ENCODE assay signal across 8 mouse cellular contexts in the genomic region with DNA sequence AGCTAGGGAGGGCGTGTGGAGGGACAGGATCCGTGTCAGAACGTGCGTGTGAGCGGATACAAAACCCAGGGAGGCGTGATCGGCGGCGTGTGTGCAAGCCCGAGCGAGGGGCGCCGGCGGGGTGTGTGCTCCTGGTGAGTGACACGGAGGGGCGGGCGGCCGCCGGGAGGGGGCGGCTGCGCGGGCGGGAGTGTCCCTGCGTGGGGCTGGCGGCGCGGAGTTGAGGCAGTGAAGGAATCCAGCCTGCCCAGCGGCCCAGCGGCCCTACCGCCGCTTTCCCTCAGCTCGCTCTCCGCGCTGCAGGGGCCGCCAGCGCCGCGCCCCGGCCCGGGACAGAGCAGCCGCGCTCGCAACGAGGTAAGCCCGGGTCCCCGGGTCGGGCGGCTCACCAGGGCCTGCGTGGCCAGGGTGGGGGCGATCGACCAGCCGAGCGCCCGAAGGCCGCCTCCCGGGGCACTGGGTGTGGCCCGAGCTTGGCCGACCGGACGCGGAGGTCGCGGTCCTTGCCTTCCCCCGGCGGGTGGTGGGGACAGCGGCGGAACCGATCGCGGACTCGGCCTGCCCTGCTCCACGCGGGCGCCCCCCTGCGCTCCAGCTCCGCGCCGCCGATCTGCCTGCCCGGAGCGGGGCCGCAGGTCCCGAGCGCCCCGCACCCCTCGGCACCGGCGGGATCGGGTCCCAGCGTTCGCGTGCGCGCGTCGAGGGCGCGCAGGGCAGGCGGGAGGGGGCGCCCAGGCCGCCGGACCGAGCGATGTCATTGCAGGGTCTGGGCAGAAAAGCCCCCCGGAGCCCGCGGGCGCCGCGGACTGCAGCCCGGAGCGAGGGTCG. TPM values are rescaled to one million over a fixed set of nuclear protein-coding genes. Genes with fewer than 3 reads are reported as not detected.
DNase-seq lines count a peak whose midpoint lies in the region; ATAC-seq and TF ChIP-seq lines count a peak whose summit lies in the region.

No protein-coding gene starts in this region.

- peak; percentile 12 to 25 for DNase-seq in spleen, adult 18-20 months
- no peak for DNase-seq in spleen, adult 12 weeks (ENCODE audit: low spot score)
- DNase-seq in forebrain, embryonic 10.5 days (ENCODE audit: extremely low spot score, low spot score) = peak; percentile 73
- DNase-seq in kidney, postnatal 0 days (ENCODE audit: low spot score) = peak; percentile 88
- DNase-seq in liver, embryonic 14.5 days (ENCODE audit: low read depth in 3 of 3, low spot score in 3 of 3) = no peak
- DNase-seq in thymus, postnatal 0 days (ENCODE audit: low spot score) = peak; percentile 41

- TF ChIP-seq CTCF in kidney, postnatal 0 days (IDR thresholded peaks at IDR 0.05; ENCODE audit: low read depth) = no peak
- no peak for TF ChIP-seq CTCF in liver, embryonic 14.5 days (IDR thresholded peaks at IDR 0.05; ENCODE audit: low read depth)

- WGBS in forebrain, embryonic 10.5 days = under 1% methylated on average over 110 of the region's 113 CpGs
- under 1% methylated on average over 98 of the region's 113 CpGs for WGBS in heart, embryonic 13.5 days
- WGBS in kidney, postnatal 0 days = under 1% methylated on average over 94 of the region's 113 CpGs
- under 1% methylated on average over 102 of the region's 113 CpGs for WGBS in liver, embryonic 14.5 days (ENCODE audit: insufficient replicate concordance)
- WGBS in neural tube, embryonic 15.5 days = under 1% methylated on average over 90 of the region's 113 CpGs

- H3K4me2 ChIP-seq in heart, embryonic 13.5 days = peak overlapping the region; percentile 86
- H3K4me2 ChIP-seq in kidney, postnatal 0 days (ENCODE audit: low read length) = peak overlapping the region; percentile 80
- peak overlapping the region; percentile 52 for H3K4me2 ChIP-seq in liver, embryonic 14.5 days (ENCODE audit: low read depth)
- peak overlapping the region; percentile 85 for H3K4me2 ChIP-seq in neural tube, embryonic 15.5 days

- peaks cover 41% of the 10 kb centered on the region for H3K27me3 ChIP-seq in forebrain, embryonic 10.5 days (ENCODE audit: poor library complexity, severe bottlenecking)
- no peaks in the 10 kb centered on the region for H3K27me3 ChIP-seq in heart, embryonic 13.5 days (replicated peaks)
- H3K27me3 ChIP-seq in kidney, postnatal 0 days (ENCODE audit: insufficient read depth, low read length) = no peaks in the 10 kb centered on the region
- H3K27me3 ChIP-seq in liver, embryonic 14.5 days (ENCODE audit: control insufficient read depth, insufficient read depth, low read length) = peaks cover 27% of the 10 kb centered on the region
- H3K27me3 ChIP-seq in neural tube, embryonic 15.5 days (replicated peaks) = no peaks in the 10 kb centered on the region

- TF ChIP-seq EP300 in liver, embryonic 14.5 days (IDR thresholded peaks at IDR 0.05; ENCODE audit: low read depth) = no peak

- H3K4me1 ChIP-seq in forebrain, embryonic 10.5 days = peaks cover 38% of the 10 kb centered on the region
- peaks cover 5% of the 10 kb centered on the region; the same call in 1 of the 2 replicates for H3K4me1 ChIP-seq in heart, embryonic 13.5 days
- no peaks in the 10 kb centered on the region for H3K4me1 ChIP-seq in kidney, postnatal 0 days (replicated peaks; ENCODE audit: insufficient read depth, low read length)
- 0 out of 4 replicates have a peak, but pooled peaks cover 0 to 2% of the 10 kb centered on the region in 2 experiments for H3K4me1 ChIP-seq in liver, embryonic 14.5 days (replicated peaks; ENCODE audit: control insufficient read depth in 2 of 2, insufficient read depth in 2 of 2, low read length in 1 of 2)
- H3K4me1 ChIP-seq in neural tube, embryonic 15.5 days = peaks cover 12% of the 10 kb centered on the region

- peak overlapping the region; percentile 95 for H3K27ac ChIP-seq in forebrain, embryonic 10.5 days
- H3K27ac ChIP-seq in heart, embryonic 13.5 days (replicated peaks) = peak overlapping the region; percentile 97
- H3K27ac ChIP-seq in kidney, postnatal 0 days = peak overlapping the region; percentile 96
- H3K27ac ChIP-seq in liver, embryonic 14.5 days = no peak overlapping the region
- H3K27ac ChIP-seq in neural tube, embryonic 15.5 days (replicated peaks) = peak overlapping the region; percentile 94

- peak overlapping the region; percentile 87 for H3K4me3 ChIP-seq in forebrain, embryonic 10.5 days
- peak overlapping the region; percentile 91 for H3K4me3 ChIP-seq in heart, embryonic 13.5 days
- H3K4me3 ChIP-seq in kidney, postnatal 0 days (replicated peaks; ENCODE audit: low read depth, low read length) = peak overlapping the region; percentile 94
- H3K4me3 ChIP-seq in liver, embryonic 14.5 days (ENCODE audit: insufficient read depth in 1 of 2, low read depth in 2 of 2, low read length in 2 of 2) = peak overlapping the region; percentile 54 to 58
- peak overlapping the region; percentile 89 for H3K4me3 ChIP-seq in neural tube, embryonic 15.5 days (replicated peaks)

- no peaks in the 10 kb centered on the region for H3K36me3 ChIP-seq in forebrain, embryonic 10.5 days (replicated peaks)
- no peaks in the 10 kb centered on the region for H3K36me3 ChIP-seq in heart, embryonic 13.5 days
- no peaks in the 10 kb centered on the region for H3K36me3 ChIP-seq in kidney, postnatal 0 days (ENCODE audit: insufficient read depth, low read length)
- H3K36me3 ChIP-seq in liver, embryonic 14.5 days (replicated peaks; ENCODE audit: control insufficient read depth, insufficient read depth, low read depth) = no peaks in the 10 kb centered on the region
- no peaks in the 10 kb centered on the region for H3K36me3 ChIP-seq in neural tube, embryonic 15.5 days

- H3K9me3 ChIP-seq in forebrain, embryonic 10.5 days = no peaks in the 10 kb centered on the region
- H3K9me3 ChIP-seq in heart, embryonic 13.5 days = no peaks in the 10 kb centered on the region
- no peaks in the 10 kb centered on the region for H3K9me3 ChIP-seq in kidney, postnatal 0 days (replicated peaks; ENCODE audit: low read length)
- H3K9me3 ChIP-seq in liver, embryonic 14.5 days (ENCODE audit: control insufficient read depth, low read length) = no peaks in the 10 kb centered on the region
- no peaks in the 10 kb centered on the region for H3K9me3 ChIP-seq in neural tube, embryonic 15.5 days (replicated peaks)

- H3K9ac ChIP-seq in heart, embryonic 13.5 days = peak overlapping the region; percentile 96
- peak overlapping the region; percentile 95 for H3K9ac ChIP-seq in kidney, postnatal 0 days (ENCODE audit: low read depth, low read length)
- peak overlapping the region; percentile 27; the same call in 1 of the 2 replicates for H3K9ac ChIP-seq in liver, embryonic 14.5 days (replicated peaks)
- H3K9ac ChIP-seq in neural tube, embryonic 15.5 days (replicated peaks) = peak overlapping the region; percentile 97

- peak; percentile 77 for ATAC-seq in heart, embryonic 13.5 days (ENCODE audit: extremely low read depth, insufficient number of reproducible peaks, low FRiP score, low TSS enrichment)
- peak; percentile 84 for ATAC-seq in kidney, postnatal 0 days (replicated peaks; ENCODE audit: low FRiP score, low read depth)
- ATAC-seq in liver, embryonic 14.5 days (ENCODE audit: insufficient read depth) = peak; percentile 67
- peak; percentile 92 for ATAC-seq in neural tube, embryonic 15.5 days (ENCODE audit: low FRiP score)

RNA-seq across cellular contexts. Expression of a gene that starts 0.9 kb away (rescaled TPM):
- polyA plus RNA-seq in forebrain, embryonic 10.5 days (2016; fragmentation: Nextera tagmentation; extraction: Ambion mirVana) = 19.0 and 19.9 TPM in 2 replicates
- 49.5 and 52.1 TPM in 2 replicates for polyA plus RNA-seq in heart, embryonic 13.5 days (2015; fragmentation: Nextera tagmentation; extraction: Ambion mirVana)
- polyA plus RNA-seq in kidney, postnatal 0 days (2015; fragmentation: Nextera tagmentation; extraction: Ambion mirVana) = 69.5 and 70.6 TPM in 2 replicates
- 2.2 and 2.8 TPM in 2 replicates for polyA plus RNA-seq in liver, embryonic 14.5 days (2012; rRNA removed)
- polyA plus RNA-seq in liver, embryonic 14.5 days (2014; fragmentation: Nextera tagmentation; extraction: Ambion mirVana) = 7.6 and 9.9 TPM in 2 replicates
- polyA plus RNA-seq in neural tube, embryonic 15.5 days (2015; fragmentation: Nextera tagmentation; extraction: Ambion mirVana) = 78.3 and 78.7 TPM in 2 replicates
- polyA plus RNA-seq in thymus, postnatal 0 days (2015; fragmentation: Nextera tagmentation; extraction: Ambion mirVana) = 36.3 and 41.2 TPM in 2 replicates

Comparison
In these comparisons a context has a peak if more than half of its experiments do, and no peak if none do; other contexts are left out.
1. DNase-seq: peak in spleen, adult 18-20 months (2 of 2), forebrain, embryonic 10.5 days (single experiment), kidney, postnatal 0 days (single experiment) and thymus, postnatal 0 days (single experiment); none in spleen, adult 12 weeks (single experiment) and liver, embryonic 14.5 days (0 of 3).
2. H3K9ac ChIP-seq: peak in every context shown above with its lines; median percentile 97 in neural tube, embryonic 15.5 days; 96 in heart, embryonic 13.5 days; 95 in kidney, postnatal 0 days; 27 in liver, embryonic 14.5 days.
3. Peak in every context shown above with its lines, with median percentiles within 50 percentile points of each other: H3K4me3 ChIP-seq, ATAC-seq and H3K4me2 ChIP-seq.